Mouse (Mus musculus) adrenal gland (tissue): ENCODE data around the gene Celsr1.

Experiments used
- intact Hi-C: fragments of 180-260 bp; cut with DNase I; formaldehyde crosslinking; loops from one replicate; pipeline ENCODE4 v1.15.1; 2025

The Celsr1 gene

GRCm38 (mm10) chr15:86035913-86036312 is 2.3 kb upstream of the Celsr1 start:
- intact Hi-C loops: loop anchor here (5.0 kb wide), 1 partner anchor 319 kb away; no protein-coding TSS in a partner anchor

GRCm38 (mm10) chr15:86034781-86035360 is 1.3 kb upstream of the Celsr1 start:
- intact Hi-C loops: loop anchor here (5.0 kb wide), 1 partner anchor 318 kb away; no protein-coding TSS in a partner anchor

- intact Hi-C loops: no loop called here
Measured at GRCm38 (mm10) chr15:86034021-86034523, 495 bp upstream of the Celsr1 start.

- intact Hi-C loops: no loop called here
Measured at GRCm38 (mm10) chr15:86032811-86033190, 776 bp downstream of the Celsr1 start.

GRCm38 (mm10) chr15:86029981-86030380 is 3.6 kb downstream of the Celsr1 start:
- intact Hi-C loops: no loop called here

- intact Hi-C loops: no loop called here
Measured at GRCm38 (mm10) chr15:86027871-86028270, 5.7 kb downstream of the Celsr1 start.

GRCm38 (mm10) chr15:86021971-86022370 is 11.6 kb downstream of the Celsr1 start:
- intact Hi-C loops: no loop called here

- intact Hi-C loops: no loop called here
Measured at GRCm38 (mm10) chr15:86021301-86021700, 12.3 kb downstream of the Celsr1 start.

GRCm38 (mm10) chr15:86020008-86020407 is 13.6 kb downstream of the Celsr1 start:
- intact Hi-C loops: no loop called here

GRCm38 (mm10) chr15:86018753-86019512 is 14.6 kb downstream of the Celsr1 start:
- intact Hi-C loops: no loop called here

- intact Hi-C loops: no loop called here
Measured at GRCm38 (mm10) chr15:86017336-86017735, 16.2 kb downstream of the Celsr1 start.

- intact Hi-C loops: no loop called here
Measured at GRCm38 (mm10) chr15:86015860-86016541, 17.6 kb downstream of the Celsr1 start.

- intact Hi-C loops: no loop called here
Measured at GRCm38 (mm10) chr15:86015026-86015425, 18.6 kb downstream of the Celsr1 start.

GRCm38 (mm10) chr15:86013656-86014055 is 19.9 kb downstream of the Celsr1 start:
- intact Hi-C loops: no loop called here

GRCm38 (mm10) chr15:86013130-86013529 is 20.4 kb downstream of the Celsr1 start:
- intact Hi-C loops: no loop called here

- intact Hi-C loops: no loop called here
Measured at GRCm38 (mm10) chr15:86007690-86008121, 25.9 kb downstream of the Celsr1 start.

- intact Hi-C loops: no loop called here
Measured at GRCm38 (mm10) chr15:86005691-86006525, 27.7 kb downstream of the Celsr1 start.

- intact Hi-C loops: no loop called here
Measured at GRCm38 (mm10) chr15:86004048-86004447, 29.5 kb downstream of the Celsr1 start.

- intact Hi-C loops: no loop called here
Measured at GRCm38 (mm10) chr15:86000706-86001292, 32.8 kb downstream of the Celsr1 start.

GRCm38 (mm10) chr15:85998525-85999230 is 34.9 kb downstream of the Celsr1 start:
- intact Hi-C loops: no loop called here
